Mouse (Mus musculus) forebrain, postnatal 0 days (tissue): ENCODE results near the gene Mb21d2. TPM values are rescaled to one million over a fixed set of nuclear protein-coding genes. Genes with fewer than 3 reads are reported as not detected.

Source experiments
- ATAC-seq: fragments of 200-750 bp; cut with Nextera tagmentation; 2 replicates; pipeline ENCODE4 v1.8.0; 2017; ENCODE audit warnings: mild to moderate bottlenecking, moderate library complexity
- DNase-seq: peaks from one replicate; pipeline ENCODE4 v3.0.0-alpha.2; 2015
- H3K27ac ChIP-seq: fragments of 300-500 bp; sonication (generic); 2 replicates; pipeline ENCODE4 v1.5.1; 2014; ENCODE audit warnings: low read depth, mild to moderate bottlenecking, antibody characterized with exemption, low read length, moderate library complexity, mixed read lengths
- H3K27me3 ChIP-seq: fragments of 300-500 bp; sonication (generic); 2 replicates; pipeline ENCODE4 v1.6.1; 2014; ENCODE audit warnings: mild to moderate bottlenecking, low read length, mixed read lengths; ENCODE audit not compliant: insufficient read depth
- H3K36me3 ChIP-seq: fragments of 300-500 bp; sonication (generic); 2 replicates; pipeline ENCODE4 v1.6.1; 2014; ENCODE audit warnings: mild to moderate bottlenecking, moderate library complexity; ENCODE audit not compliant: insufficient read depth
- H3K4me1 ChIP-seq: fragments of 300-500 bp; sonication (generic); 2 replicates; pipeline ENCODE4 v1.6.1; 2014; ENCODE audit warnings: antibody characterized with exemption; ENCODE audit not compliant: insufficient read depth
- H3K4me2 ChIP-seq: fragments of 300-500 bp; sonication (generic); 2 replicates; pipeline ENCODE4 v1.6.1; 2014; ENCODE audit warnings: low read depth, mild to moderate bottlenecking, moderate library complexity
- H3K4me3 ChIP-seq: fragments of 300-500 bp; sonication (generic); 2 replicates; pipeline ENCODE4 v1.5.1; 2014; ENCODE audit warnings: low read depth, low read length, mixed read lengths
- H3K9ac ChIP-seq: fragments of 300-500 bp; sonication (generic); 2 replicates; pipeline ENCODE4 v1.6.1; 2014; ENCODE audit warnings: mild to moderate bottlenecking
- H3K9me3 ChIP-seq: fragments of 300-500 bp; sonication (generic); 2 replicates; pipeline ENCODE4 v1.6.1; 2016; ENCODE audit warnings: low read length
- CTCF ChIP-seq: sonication (generic); IDR thresholded peaks from 2 replicates; pipeline ENCODE4 v1.5.1; 2016; ENCODE audit warnings: antibody characterized with exemption, control low read depth, low read depth
- WGBS: fragments of 180-500 bp; shearing (Covaris S2); extraction: QIAGEN DNeasy Blood & Tissue Kit; methylation state at CpG from one replicate; pipeline ENCODE4 v1.1.7; 2014; 5-methylcytosine and 5-hydroxymethylcytosine counted together
- polyA plus RNA-seq: library from polyadenylated mRNA; unstranded; fragments of >200 nt; fragmentation: Nextera tagmentation; extraction: Ambion mirVana; gene quantifications from 2 replicates; pipeline ENCODE4 v1.2.1, GENCODE M21; 2015
- total RNA-seq: library from RNA; depleted of rRNA; stranded (reverse); fragments of >200 nt; gene quantifications from 2 replicates; pipeline ENCODE4 v1.2.3, GENCODE M21; 2014

Gene Mb21d2
- total and polyA plus RNA-seq, 2 experiments from 2014 or later: 15.8 to 45.3 TPM

DNA sequence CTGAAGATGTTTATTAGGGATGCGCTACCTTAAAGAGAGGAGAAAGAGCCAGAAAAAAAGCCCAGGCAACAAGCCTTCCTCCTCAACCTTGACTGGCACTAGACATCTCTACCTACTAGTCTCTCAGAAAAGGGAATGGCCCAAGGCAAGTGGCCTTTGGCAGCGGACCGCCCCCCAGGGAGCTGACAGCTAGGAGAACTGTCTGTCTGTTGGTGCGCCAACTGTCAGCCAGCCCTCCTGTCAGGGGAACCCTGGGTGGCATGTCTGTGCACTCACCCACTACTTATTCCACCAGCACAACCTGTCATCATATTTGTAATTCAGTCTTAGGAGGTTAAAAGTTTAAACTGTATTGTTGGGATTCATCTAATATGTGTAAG, 30.3 kb downstream of the Mb21d2 start:
- WGBS: 63% methylated on average over 4 of the region's 4 CpGs
- no peak overlapping the region for H3K27ac ChIP-seq
- H3K4me2 ChIP-seq: no peak overlapping the region
- no peaks in the 10 kb centered on the region for H3K27me3 ChIP-seq
- DNase-seq: no peak
- H3K9me3 ChIP-seq: no peaks in the 10 kb centered on the region
- ATAC-seq: peak; percentile 56; the same call in 1 of the 2 replicates
- TF ChIP-seq CTCF: no peak
- H3K4me3 ChIP-seq: no peak overlapping the region
- peaks cover 4% of the 10 kb centered on the region; the same call in 1 of the 2 replicates for H3K4me1 ChIP-seq
- H3K36me3 ChIP-seq: 0 out of 2 replicates have a peak, but pooled peaks cover 3% of the 10 kb centered on the region
- no peak overlapping the region for H3K9ac ChIP-seq

DNA sequence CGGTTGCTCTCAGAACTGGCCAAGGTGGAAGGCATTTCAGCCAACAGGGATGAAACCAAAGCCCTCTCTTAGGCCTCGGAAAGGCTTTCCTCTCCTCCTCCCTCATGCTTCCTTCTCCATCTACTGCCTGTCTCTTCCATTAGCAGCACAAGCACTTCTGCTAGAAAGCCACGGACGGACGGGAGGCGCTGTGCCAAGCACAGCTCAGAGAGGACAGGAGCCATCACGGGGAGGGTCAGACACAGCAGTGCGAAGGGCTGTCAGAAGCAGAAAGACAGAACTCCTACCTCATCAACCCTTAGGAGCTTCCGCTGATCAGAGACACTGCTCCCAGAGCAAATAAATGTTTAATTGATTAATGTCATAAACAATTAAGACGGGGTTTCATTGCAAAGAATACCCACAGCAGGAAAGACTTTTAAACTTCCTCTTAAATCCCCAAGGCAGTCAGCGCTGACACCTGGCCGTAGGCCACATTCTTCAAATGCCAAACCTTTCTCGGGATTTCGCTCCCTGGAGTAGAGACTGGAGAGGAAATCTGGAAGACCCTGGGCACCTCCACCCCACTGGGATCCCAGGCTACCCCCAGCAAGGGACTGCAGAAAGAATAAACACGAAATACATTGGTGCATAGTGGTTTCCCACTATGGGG, 30.8 kb downstream of the Mb21d2 start:
- Histone ChIP-seq H3K4me3 (no peak overlapping the region), H3K27me3 (no peaks in the 10 kb centered on the region), H3K36me3 (0 out of 2 replicates have a peak, but pooled peaks cover 3% of the 10 kb centered on the region), H3K4me2 (no peak overlapping the region), H3K9me3 (no peaks in the 10 kb centered on the region), H3K27ac (no peak overlapping the region), H3K9ac (no peak overlapping the region), H3K4me1 (peaks cover 4% of the 10 kb centered on the region; the same call in 1 of the 2 replicates)
- no peak for DNase-seq
- TF ChIP-seq CTCF: no peak; the same call in 1 of the 2 replicates
- no peak for ATAC-seq
- 38% methylated on average over 15 of the region's 15 CpGs for WGBS

DNA sequence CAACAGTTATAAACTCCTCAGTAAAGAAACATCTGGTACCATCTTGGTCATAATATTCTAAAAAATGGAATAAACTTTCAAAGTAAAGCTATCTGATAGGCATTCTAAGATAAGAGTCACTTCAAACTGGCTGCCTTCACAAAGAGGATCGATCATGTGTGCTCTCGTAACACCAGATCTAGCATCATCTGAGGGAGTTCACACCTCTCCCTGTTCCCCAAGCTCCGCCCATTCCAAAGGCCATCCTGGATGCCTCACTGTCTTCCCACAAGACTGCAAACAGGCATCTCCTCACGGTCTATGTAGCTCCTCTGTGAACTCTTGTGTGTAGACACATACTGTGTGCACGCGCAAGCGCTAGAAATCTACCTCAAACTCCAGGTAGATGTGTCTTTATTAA, 32.9 kb downstream of the Mb21d2 start:
- Histone ChIP-seq H3K4me3 (no peak overlapping the region), H3K36me3 (0 out of 2 replicates have a peak, but pooled peaks cover 3% of the 10 kb centered on the region), H3K4me2 (no peak overlapping the region), H3K9me3 (no peaks in the 10 kb centered on the region), H3K27me3 (no peaks in the 10 kb centered on the region), H3K4me1 (peaks cover 4% of the 10 kb centered on the region; the same call in 1 of the 2 replicates), H3K9ac (no peak overlapping the region), H3K27ac (no peak overlapping the region)
- ATAC-seq: no peak
- 96% methylated on average over 7 of the region's 7 CpGs for WGBS
- TF ChIP-seq CTCF: no peak
- no peak for DNase-seq

DNA sequence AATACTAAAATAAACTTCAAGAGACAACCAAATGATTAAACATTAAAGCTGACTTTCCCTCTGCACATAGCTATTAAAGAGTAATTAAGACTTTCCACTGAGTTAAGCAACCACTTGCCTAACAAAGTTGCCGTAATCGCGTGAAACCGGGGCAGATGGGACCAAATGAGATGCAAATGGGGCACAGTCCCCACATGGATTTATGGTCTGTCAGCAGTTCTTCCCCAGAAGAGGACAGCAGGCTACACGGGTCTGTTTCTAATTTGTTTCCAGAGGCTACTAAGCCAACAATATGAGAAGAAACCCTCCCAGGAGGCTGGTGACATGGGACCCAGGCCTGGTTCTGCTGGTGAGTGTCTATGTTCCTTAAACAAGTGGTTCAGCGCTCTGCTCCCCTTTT, 34.6 kb downstream of the Mb21d2 start:
- no peak overlapping the region for H3K9ac ChIP-seq
- ATAC-seq: peak; percentile 41; the same call in 1 of the 2 replicates
- peaks cover 4% of the 10 kb centered on the region; the same call in 1 of the 2 replicates for H3K4me1 ChIP-seq
- WGBS: 50% methylated on average over 6 of the region's 6 CpGs
- H3K27me3 ChIP-seq: no peaks in the 10 kb centered on the region
- no peak for TF ChIP-seq CTCF
- no peak overlapping the region for H3K4me3 ChIP-seq
- 0 out of 2 replicates have a peak, but pooled peaks cover 2% of the 10 kb centered on the region for H3K9me3 ChIP-seq
- H3K27ac ChIP-seq: peak overlapping the region; percentile 35; the same call in 1 of the 2 replicates
- peak; percentile 47 for DNase-seq
- H3K36me3 ChIP-seq: no peaks in the 10 kb centered on the region
- H3K4me2 ChIP-seq: no peak overlapping the region

DNA sequence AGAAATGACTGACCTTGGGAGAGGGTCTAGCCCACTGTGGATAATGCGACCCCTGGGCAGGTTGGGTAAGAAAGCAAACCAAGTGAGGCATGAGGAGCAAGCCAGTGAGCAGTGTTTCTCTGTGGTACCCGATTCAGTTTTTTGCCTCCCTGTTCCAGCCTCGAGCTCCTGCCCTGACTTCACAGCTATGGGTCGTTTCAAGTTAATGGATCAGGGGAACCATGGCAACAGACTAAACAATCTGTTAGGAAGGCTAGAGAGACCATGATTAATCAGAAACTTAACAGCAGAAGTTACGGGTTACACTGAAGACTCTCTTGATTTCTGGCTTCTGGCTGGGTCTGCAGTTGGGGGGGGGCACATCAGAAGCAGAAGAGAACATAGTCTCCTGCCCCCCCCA, 36.2 kb downstream of the Mb21d2 start:
- 38% methylated on average over 5 of the region's 5 CpGs for WGBS
- Histone ChIP-seq H3K4me1 (no peaks in the 10 kb centered on the region; the same call in 1 of the 2 replicates), H3K9ac (no peak overlapping the region), H3K9me3 (0 out of 2 replicates have a peak, but pooled peaks cover 9% of the 10 kb centered on the region), H3K36me3 (no peaks in the 10 kb centered on the region), H3K27ac (no peak overlapping the region), H3K4me2 (no peak overlapping the region), H3K27me3 (no peaks in the 10 kb centered on the region), H3K4me3 (no peak overlapping the region)
- ATAC-seq (no peak), DNase-seq (no peak)
- TF ChIP-seq CTCF: no peak

DNA sequence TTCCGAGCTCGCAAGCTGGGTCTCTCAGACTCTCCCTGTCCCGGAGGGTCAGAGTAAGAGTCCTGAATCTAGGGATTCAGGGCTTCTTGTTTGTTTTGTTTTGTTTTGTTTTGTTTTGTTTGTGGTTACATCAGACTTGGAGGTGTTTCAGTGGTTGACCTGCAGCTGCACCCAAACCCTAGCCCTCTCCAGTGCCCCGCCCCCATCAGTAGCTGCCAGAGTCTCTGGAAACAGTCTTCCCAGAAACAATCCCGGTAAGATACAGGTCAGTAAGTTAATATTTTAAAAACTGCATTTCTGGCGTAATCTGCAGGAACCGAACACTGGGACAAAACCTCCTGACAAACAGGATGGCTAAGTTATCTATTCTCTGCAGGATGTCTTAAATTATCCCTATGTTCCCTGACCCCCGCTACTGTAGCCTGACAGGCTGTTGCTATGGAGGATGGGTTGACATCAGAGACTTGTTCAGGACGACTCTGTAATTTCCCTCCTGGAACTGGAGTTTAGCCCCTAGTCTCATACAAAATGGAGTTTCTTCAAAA, 43.2 kb downstream of the Mb21d2 start:
- Histone ChIP-seq H3K4me2 (no peak overlapping the region), H3K4me3 (no peak overlapping the region)

DNA sequence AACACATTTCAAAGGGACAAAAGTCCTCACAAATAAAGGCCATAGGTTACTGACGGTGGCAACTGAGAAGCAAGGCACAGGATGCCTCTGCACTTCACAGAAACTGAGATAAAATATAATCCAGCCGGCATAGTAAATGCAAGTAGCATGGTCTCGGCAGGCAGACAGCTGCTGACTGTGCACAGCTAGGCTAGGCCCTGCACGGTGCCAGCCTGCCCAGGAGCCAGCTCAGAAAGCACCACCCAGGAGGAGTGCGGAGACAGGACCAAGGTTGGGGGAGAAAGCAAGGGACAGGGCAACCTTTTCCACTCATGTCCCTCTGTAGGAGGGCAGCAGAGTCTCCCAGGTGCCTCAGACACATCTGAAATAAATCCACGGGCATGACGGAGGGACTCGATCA, 44.0 kb downstream of the Mb21d2 start:
- DNase-seq (peak; percentile 30), ATAC-seq (peak; percentile 43)
- H3K4me3 ChIP-seq: no peak overlapping the region
- H3K36me3 ChIP-seq: no peaks in the 10 kb centered on the region
- H3K27me3 ChIP-seq: no peaks in the 10 kb centered on the region
- H3K9me3 ChIP-seq: 0 out of 2 replicates have a peak, but pooled peaks cover 9% of the 10 kb centered on the region
- no peak overlapping the region for H3K9ac ChIP-seq
- H3K4me1 ChIP-seq: peaks cover 22% of the 10 kb centered on the region
- H3K4me2 ChIP-seq: no peak overlapping the region
- no peak overlapping the region for H3K27ac ChIP-seq
- 45% methylated on average over 8 of the region's 8 CpGs for WGBS
- no peak for TF ChIP-seq CTCF

More for the DNA sequence above, 43.2 kb downstream of the Mb21d2 start:
- no peak for TF ChIP-seq CTCF
- Histone ChIP-seq H3K27me3 (no peaks in the 10 kb centered on the region), H3K27ac (no peak overlapping the region), H3K9ac (no peak overlapping the region), H3K4me1 (peaks cover 15% of the 10 kb centered on the region; the same call in 1 of the 2 replicates), H3K36me3 (no peaks in the 10 kb centered on the region), H3K9me3 (0 out of 2 replicates have a peak, but pooled peaks cover 9% of the 10 kb centered on the region)
- 70% methylated on average over 9 of the region's 9 CpGs for WGBS
- DNase-seq: no peak
- ATAC-seq: no peak
